Mouse (Mus musculus) urinary bladder, postnatal 25 days (tissue): ENCODE data around the gene Chordc1.
"Not testable (repeated sequence)": the region's sequence is repeated elsewhere in the genome, so short reads cannot be mapped to it uniquely, and the experiment has no call there.

Source experiments
- DNase-seq: peaks from one replicate; pipeline ENCODE4 v3.0.0; 2022; ENCODE audit warnings: low spot score

The Chordc1 gene

DNA sequence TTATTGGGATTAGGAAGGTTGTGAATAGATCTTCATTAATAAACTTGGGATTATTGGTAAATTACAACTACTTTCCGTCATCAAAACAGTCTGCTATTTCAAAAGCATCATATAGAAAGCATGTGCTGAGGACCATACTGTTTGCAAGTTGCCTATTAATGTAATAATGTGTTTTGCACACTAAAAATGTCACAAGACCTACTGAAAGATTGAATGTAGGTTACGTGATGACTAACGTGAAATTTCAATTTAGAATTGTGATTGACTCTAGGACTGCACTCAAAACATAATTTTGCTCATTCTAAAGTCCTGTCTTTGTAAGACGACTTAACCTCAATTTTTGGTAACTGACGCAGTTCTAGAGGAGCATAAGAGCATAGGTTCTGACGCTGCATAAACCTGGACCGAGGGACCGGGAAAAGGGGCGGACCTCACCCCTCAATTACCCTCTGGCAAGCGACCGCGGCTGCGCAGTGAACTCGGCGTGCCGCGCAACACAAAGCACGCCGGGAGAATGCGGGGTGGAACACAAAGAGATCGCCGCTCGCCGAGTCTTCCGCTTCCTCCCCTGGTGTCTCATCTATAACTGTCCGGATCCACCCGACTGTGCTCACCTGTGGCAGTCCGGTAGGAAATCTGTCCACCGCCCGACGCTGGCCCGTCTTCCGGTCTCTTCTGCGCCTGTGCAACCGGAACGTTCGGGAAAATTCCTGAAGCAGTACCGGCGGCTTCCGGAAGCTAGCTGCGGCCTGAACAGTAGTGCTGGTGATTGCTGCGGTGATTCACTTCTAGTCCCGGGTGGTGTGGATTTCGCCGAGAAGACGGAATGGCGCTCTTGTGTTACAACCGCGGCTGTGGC, at the start of gene Chordc1:
Gene Chordc1, plus strand, starts transcription at position 555 of the 859 bp plus-strand sequence.
- peak; percentile 93 for DNase-seq

DNA sequence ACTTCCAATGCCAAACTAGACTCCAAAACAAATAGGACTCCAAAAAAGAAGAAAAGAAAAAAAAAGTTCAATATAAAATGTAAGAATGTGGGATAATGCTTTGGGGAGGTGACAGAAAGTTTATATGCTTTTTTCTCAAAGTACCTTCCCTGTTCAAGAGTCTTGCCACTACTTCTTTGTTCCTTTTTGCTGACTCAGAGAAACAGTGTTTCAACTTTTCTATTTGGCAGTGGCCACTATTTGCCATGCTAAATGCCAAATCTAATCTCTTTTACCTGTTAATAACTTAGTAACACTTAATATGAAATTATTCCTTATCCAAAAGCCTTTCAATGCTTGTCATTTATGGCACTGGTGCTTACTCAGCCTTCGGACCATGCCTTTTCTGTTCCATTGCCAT, 16.0 kb upstream of the Chordc1 start:
- no peak for DNase-seq

DNA sequence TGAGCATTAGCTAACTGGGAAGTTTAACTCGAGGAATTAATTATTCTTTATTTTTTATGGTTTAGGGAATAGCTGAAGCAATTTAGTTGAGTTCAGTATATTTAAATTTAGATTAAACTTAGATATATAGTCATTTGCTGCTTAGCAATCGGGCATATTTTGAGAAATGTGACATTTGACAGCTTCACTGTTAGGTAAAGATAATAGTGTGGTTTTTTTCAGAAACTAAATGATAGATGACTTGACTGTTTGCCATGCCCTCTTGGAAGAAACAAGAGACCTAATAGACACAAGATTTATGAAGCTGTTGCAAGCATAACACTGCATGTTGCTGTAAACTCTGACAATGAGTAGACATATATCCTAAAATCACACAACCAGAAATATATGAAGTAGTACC, 15.1 kb upstream of the Chordc1 start:
- no peak for DNase-seq

DNA sequence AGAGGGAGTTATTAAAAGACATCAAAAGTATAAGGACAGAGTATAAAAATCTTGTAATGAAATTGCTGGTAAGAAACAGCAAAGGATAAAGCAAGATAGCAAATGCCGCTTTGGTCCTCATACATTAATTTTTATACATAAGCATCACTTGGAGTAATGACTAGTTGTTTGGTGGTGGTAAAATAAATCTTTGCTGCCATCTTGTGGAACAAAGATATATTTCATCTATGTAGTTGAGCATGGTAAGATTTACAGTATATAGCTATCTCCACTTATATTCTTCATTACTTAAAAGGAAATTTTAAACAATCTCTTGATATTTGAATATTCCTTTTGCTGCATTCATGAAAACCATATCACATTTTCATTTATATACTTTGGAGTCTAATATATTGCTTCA, 14.4 kb upstream of the Chordc1 start:
- no peak for DNase-seq

DNA sequence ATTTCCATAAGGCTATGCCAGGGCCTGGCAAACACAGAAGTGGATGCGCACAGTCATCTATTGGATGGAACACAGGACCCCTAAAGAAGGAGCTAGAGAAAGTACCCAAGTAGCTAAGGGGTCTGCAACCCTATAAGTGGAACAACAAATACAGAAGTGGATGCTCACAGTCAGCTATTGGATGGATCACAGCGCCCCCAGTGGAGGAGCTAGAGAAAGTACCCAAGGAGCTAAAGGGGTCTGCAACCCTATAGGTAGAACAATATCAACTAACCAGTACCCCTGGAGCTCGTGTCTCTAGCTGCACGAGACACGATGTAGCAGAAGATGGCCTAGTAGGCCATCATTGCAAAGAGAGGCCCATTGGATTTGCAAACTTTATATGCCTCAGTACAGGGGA, 13.2 kb upstream of the Chordc1 start:
- not testable (repeated sequence) for DNase-seq

DNA sequence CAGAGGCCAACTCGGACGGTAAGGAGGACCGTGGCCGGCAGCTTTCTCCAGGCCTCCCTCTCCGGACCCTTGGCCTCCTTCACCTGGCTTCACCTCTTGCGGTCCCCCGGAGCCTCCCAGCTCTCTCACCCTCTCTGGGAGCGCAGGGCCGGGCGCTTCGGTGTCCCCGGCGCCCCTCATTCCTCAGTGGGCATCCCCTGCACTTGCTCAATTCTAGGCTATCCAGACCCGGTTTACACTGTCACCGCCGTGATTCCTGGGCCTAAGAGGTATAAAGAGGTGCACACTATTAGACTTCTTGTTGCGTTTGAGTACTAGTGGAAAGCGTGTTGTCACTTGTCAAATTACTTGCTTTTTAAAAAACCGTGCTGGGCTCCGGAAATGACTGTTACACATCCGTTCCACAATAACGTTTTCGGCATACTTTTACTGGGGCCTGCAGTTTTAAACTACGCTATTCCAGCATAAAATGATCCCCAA, 558 bp downstream of the Chordc1 start:
- DNase-seq, result no peak

DNA sequence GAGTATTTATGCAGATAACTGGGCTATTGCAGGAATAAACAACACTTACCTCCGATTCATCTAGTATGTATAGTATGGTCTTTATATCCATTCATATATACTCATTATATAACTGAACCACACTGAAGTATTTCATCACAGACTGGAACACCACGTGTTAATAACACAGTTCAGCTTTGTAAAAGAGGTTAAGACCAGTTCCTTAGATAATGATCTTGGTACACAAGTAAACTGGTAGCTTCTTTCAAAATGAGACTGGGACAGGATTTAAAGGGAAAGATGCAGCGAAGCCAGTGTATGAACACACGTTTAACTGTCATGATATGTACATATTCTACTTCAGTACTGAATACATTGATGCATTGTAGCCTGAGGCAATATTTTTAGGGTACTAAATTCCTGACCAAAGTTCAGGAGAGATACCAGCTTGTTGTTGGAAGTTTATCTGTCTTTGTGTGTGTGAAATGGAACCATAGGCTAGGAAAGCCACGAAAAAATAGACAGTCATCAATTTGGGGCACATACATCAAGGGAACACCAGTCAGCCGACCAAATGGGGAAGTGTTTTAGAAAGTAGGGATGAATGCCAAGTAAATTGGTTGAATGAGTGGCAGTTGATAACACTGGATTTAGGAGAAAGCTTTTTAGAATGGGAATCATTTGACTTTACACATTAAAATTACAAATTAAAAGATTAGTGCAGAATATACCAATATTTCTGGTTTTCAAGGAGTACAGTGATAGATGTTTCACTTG, 1.3 kb downstream of the Chordc1 start:
- DNase-seq, result no peak

DNA sequence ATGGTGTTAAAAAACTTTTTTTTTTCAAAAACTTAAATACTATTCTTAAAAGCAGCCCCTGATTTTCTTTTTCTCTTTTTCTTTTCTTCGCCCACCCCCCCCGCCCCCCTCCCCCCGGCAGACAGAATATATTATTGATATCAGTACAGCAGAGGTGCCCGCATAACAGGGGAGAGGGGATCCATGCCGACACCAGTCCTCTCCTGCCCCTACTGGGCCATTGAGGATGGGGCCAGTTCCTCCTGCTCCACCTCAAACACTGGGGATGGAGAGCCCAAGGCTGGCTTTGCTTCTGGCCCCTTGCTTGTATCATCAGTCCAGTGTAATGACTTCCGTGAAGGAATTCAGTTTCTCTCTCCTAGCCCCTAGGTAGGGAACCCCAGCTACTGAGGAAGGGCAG, 6.4 kb downstream of the Chordc1 start:
- no peak for DNase-seq

DNA sequence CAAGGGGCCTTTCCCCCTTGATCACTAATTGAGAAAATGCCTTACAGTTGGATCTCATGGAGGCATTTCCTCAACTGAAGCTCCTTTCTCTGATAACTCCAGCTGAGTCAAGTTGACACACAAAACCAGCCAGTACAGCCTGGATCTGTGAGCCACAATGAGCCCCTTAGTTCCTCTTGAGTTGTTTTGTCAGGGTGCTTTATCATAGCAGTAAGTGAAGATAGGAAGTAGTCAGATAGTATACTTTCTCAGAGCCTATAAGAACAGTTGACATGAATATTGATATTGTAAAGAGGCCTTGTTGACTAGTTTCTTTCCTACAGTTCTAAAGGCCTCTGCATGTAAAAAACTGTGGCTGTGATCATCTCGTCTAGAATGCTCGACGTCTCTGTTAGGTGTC, 28.1 kb downstream of the Chordc1 start:
- DNase-seq, result no peak
